Mouse (Mus musculus): ENCODE data around the gene Cd2bp2.

DNA sequence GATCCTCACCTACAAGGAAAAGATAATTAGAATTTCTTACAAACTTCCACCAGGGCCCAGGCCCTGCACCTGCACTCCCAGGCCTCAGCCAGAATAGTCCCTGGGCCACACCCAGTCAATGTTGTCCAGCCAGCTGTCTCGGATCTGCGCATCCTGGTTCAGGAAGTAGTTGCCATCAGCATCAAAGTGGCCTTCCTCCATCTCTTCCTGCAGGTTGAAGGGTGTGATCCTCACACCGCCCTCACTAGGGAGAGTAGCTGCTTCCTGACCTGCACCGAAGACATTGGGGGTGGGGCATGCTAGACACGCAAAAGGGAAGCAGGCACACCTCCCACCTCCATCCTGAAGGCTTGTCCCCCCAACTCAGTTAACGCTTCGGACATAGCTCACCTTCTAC is 1.2 kb downstream of the Cd2bp2 start:
- TF ChIP-seq CTCF (IDR thresholded peaks at IDR 0.05; ENCODE audit: borderline replicate concordance, control insufficient read depth, extremely low read depth, insufficient read depth, low read length, poor library complexity) (no peak), POLR2A (IDR thresholded peaks at IDR 0.05; ENCODE audit: control insufficient read depth, extremely low read depth, insufficient read depth, low read length, poor library complexity) (no peak)

Measured in thymus, adult 2 months (tissue).